Mouse (Mus musculus) stomach, embryonic 16.5 days (tissue): ENCODE results near the gene Rft1. TPM values are rescaled to one million over a fixed set of nuclear protein-coding genes. Genes with fewer than 3 reads are reported as not detected.

Experiments
- ATAC-seq: fragments of 200-750 bp; cut with Nextera tagmentation; 2 replicates; pipeline ENCODE4 v1.8.0; 2017; ENCODE audit warnings: moderate number of reproducible peaks, moderate TSS enrichment; ENCODE audit not compliant: insufficient read depth, low FRiP score
- H3K27ac ChIP-seq: fragments of 300-500 bp; sonication (generic); 2 replicates; pipeline ENCODE4 v1.5.1; 2014; ENCODE audit warnings: low read length
- H3K27me3 ChIP-seq: fragments of 300-500 bp; sonication (generic); 2 replicates; pipeline ENCODE4 v1.6.1; 2014; ENCODE audit warnings: low read length, control low read depth, mixed read lengths; ENCODE audit not compliant: control insufficient read depth, insufficient read depth
- H3K36me3 ChIP-seq: fragments of 300-500 bp; sonication (generic); 2 replicates; pipeline ENCODE4 v1.6.1; 2014; ENCODE audit warnings: low read length; ENCODE audit not compliant: control insufficient read depth, insufficient read depth
- H3K4me1 ChIP-seq: fragments of 300-500 bp; sonication (generic); 2 replicates; pipeline ENCODE4 v1.6.1; 2014; ENCODE audit warnings: low read length, control low read depth, mixed read lengths; ENCODE audit not compliant: control insufficient read depth, insufficient read depth
- H3K4me2 ChIP-seq: fragments of 300-500 bp; sonication (generic); 2 replicates; pipeline ENCODE4 v1.6.1; 2014; ENCODE audit warnings: low read depth, low read length, mixed read lengths
- H3K4me3 ChIP-seq: fragments of 300-500 bp; sonication (generic); replicated peaks from 2 replicates; pipeline ENCODE4 v1.5.1; 2014; ENCODE audit warnings: mild to moderate bottlenecking, low read length
- H3K9ac ChIP-seq: fragments of 300-500 bp; sonication (generic); 2 replicates; pipeline ENCODE4 v1.6.1; 2014; ENCODE audit warnings: low read length
- H3K9me3 ChIP-seq: fragments of 300-500 bp; sonication (generic); replicated peaks from 2 replicates; pipeline ENCODE4 v1.6.1; 2016; ENCODE audit warnings: low read length, control low read depth; ENCODE audit not compliant: control insufficient read depth
- WGBS: fragments of 180-500 bp; shearing (Covaris S2); extraction: QIAGEN DNeasy Blood & Tissue Kit; methylation state at CpG from one replicate; pipeline ENCODE4 v1.1.7; 2014; 5-methylcytosine and 5-hydroxymethylcytosine counted together
- polyA plus RNA-seq: library from polyadenylated mRNA; unstranded; fragments of >200 nt; fragmentation: Nextera tagmentation; extraction: Ambion mirVana; gene quantifications from 2 replicates; pipeline ENCODE4 v1.2.1, GENCODE M21; 2015

Rft1 gene
- polyA plus RNA-seq, 1 experiment from 2014 or later, result 17.7 TPM

GRCm38 (mm10) chr14:30719514-30719913 is 65.4 kb downstream of the Rft1 start:
- Histone ChIP-seq H3K4me3 (no peak overlapping the region), H3K9me3 (no peaks in the 10 kb centered on the region), H3K27me3 (peaks cover 6% of the 10 kb centered on the region), H3K36me3 (no peaks in the 10 kb centered on the region), H3K4me2 (no peak overlapping the region), H3K27ac (no peak overlapping the region), H3K4me1 (peaks cover 8% of the 10 kb centered on the region), H3K9ac (no peak overlapping the region)
- no peak for ATAC-seq
- WGBS, result 67% methylated on average over 1 of the region's 1 CpGs

GRCm38 (mm10) chr14:30721850-30722249 is 67.7 kb downstream of the Rft1 start:
- Histone ChIP-seq H3K4me2 (no peak overlapping the region), H3K4me3 (no peak overlapping the region), H3K9me3 (no peaks in the 10 kb centered on the region), H3K27ac (no peak overlapping the region), H3K9ac (no peak overlapping the region), H3K36me3 (no peaks in the 10 kb centered on the region), H3K27me3 (no peaks in the 10 kb centered on the region), H3K4me1 (peaks cover 5% of the 10 kb centered on the region)
- WGBS, result 97% methylated on average over 1 of the region's 1 CpGs
- no peak for ATAC-seq

GRCm38 (mm10) chr14:30722406-30722805 is 68.2 kb downstream of the Rft1 start:
- H3K4me1 ChIP-seq, result 0 out of 2 replicates have a peak, but pooled peaks cover 2% of the 10 kb centered on the region
- H3K4me2 ChIP-seq, result no peak overlapping the region
- H3K27me3 ChIP-seq, result no peaks in the 10 kb centered on the region
- H3K9ac ChIP-seq, result no peak overlapping the region
- no peak for ATAC-seq
- WGBS, result 75% methylated on average over 5 of the region's 5 CpGs
- H3K27ac ChIP-seq, result no peak overlapping the region
- no peaks in the 10 kb centered on the region for H3K36me3 ChIP-seq
- no peak overlapping the region for H3K4me3 ChIP-seq
- no peaks in the 10 kb centered on the region for H3K9me3 ChIP-seq

DNA sequence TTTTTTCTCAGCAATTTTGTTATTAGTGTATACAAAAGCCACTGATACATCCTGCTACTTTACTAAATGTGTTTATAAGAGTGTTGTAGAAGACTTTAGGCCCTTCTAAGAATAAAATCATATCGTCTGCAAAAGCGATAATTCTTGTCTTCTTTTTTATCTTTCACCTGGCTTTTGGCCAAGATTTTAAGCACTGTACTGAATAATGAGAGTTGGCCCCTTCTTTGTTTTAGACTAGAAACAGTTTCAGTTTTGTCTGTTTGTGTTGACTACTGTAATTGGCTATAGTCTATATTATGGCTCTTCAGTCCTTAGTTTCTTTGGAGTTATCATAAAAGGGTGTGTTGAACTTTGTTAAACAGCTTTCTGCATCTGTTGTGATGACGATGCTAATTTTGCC is 77.7 kb downstream of the Rft1 start:
- 54% methylated on average over 3 of the region's 3 CpGs for WGBS
- Histone ChIP-seq H3K4me3 (no peak overlapping the region), H3K9ac (no peak overlapping the region), H3K27ac (no peak overlapping the region), H3K4me1 (no peaks in the 10 kb centered on the region), H3K36me3 (no peaks in the 10 kb centered on the region), H3K4me2 (no peak overlapping the region), H3K27me3 (no peaks in the 10 kb centered on the region), H3K9me3 (no peaks in the 10 kb centered on the region)
- ATAC-seq, result no peak

DNA sequence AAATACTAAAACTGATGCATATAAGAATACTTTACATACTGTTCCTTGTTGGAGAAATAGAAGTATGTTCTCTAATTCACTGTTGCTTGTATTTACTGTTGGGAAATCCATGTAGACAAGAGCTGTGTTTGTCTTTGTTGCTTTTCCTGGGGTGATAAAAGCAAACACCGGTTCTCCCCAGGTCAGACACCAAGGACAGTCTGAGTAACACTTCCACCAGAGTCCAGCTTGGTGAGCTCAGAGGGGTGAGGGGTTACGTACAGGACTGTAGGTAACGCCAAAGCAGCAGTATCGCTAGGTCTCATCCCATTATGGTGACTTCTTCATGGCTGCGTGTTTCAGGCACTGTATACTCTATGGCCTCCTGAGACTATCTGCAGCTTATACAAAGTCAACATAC is 80.5 kb downstream of the Rft1 start:
- H3K36me3 ChIP-seq, result no peaks in the 10 kb centered on the region
- no peaks in the 10 kb centered on the region for H3K4me1 ChIP-seq
- 92% methylated on average over 5 of the region's 5 CpGs for WGBS
- no peak overlapping the region for H3K27ac ChIP-seq
- no peak overlapping the region for H3K9ac ChIP-seq
- ATAC-seq, result no peak
- H3K9me3 ChIP-seq, result no peaks in the 10 kb centered on the region
- no peak overlapping the region for H3K4me2 ChIP-seq
- no peaks in the 10 kb centered on the region for H3K27me3 ChIP-seq
- no peak overlapping the region for H3K4me3 ChIP-seq

GRCm38 (mm10) chr14:30735810-30736209 is 81.7 kb downstream of the Rft1 start:
- Histone ChIP-seq H3K27me3 (no peaks in the 10 kb centered on the region), H3K36me3 (no peaks in the 10 kb centered on the region), H3K27ac (no peak overlapping the region), H3K9ac (no peak overlapping the region), H3K4me2 (no peak overlapping the region), H3K9me3 (no peaks in the 10 kb centered on the region), H3K4me1 (no peaks in the 10 kb centered on the region), H3K4me3 (no peak overlapping the region)
- ATAC-seq, result no peak
- WGBS, result 70% methylated on average over 3 of the region's 3 CpGs

GRCm38 (mm10) chr14:30736413-30736812 is 82.3 kb downstream of the Rft1 start:
- no peak for ATAC-seq
- H3K4me3 ChIP-seq, result no peak overlapping the region
- H3K27ac ChIP-seq, result no peak overlapping the region
- WGBS, result 81% methylated on average over 1 of the region's 1 CpGs
- H3K9me3 ChIP-seq, result no peaks in the 10 kb centered on the region
- no peak overlapping the region for H3K9ac ChIP-seq
- no peaks in the 10 kb centered on the region for H3K36me3 ChIP-seq
- H3K4me1 ChIP-seq, result no peaks in the 10 kb centered on the region
- H3K4me2 ChIP-seq, result no peak overlapping the region
- H3K27me3 ChIP-seq, result no peaks in the 10 kb centered on the region

Other genes starting within 250 kb of the Rft1 start
- gene Dcp1a, start 174.8 kb upstream of the Rft1 start, polyA plus RNA-seq, result 24.2 and 24.5 TPM in 2 replicates
- 4.2 and 4.9 TPM in 2 replicates for gene Cacna1d, start 162.9 kb upstream of the Rft1 start, polyA plus RNA-seq
- 292 and 307 TPM in 2 replicates for gene Tkt, start 106.0 kb upstream of the Rft1 start, polyA plus RNA-seq
- 54.8 and 56.5 TPM in 2 replicates for gene Prkcd, start 28.1 kb upstream of the Rft1 start, polyA plus RNA-seq
- 9.6 and 10.2 TPM in 2 replicates for gene Sfmbt1, start 60.5 kb downstream of the Rft1 start, polyA plus RNA-seq
- 22.6 and 26.4 TPM in 2 replicates for gene Tmem110, start 171.2 kb downstream of the Rft1 start, polyA plus RNA-seq
- 10.1 and 11.4 TPM in 2 replicates for gene Mustn1, start 224.8 kb downstream of the Rft1 start, polyA plus RNA-seq
- gene Itih4, start 232.1 kb downstream of the Rft1 start, polyA plus RNA-seq, result 5.6 and 7.7 TPM in 2 replicates